Mouse (Mus musculus) liver, embryonic 16.5 days (tissue): ENCODE results near the gene Irf7. TPM values are rescaled to one million over a fixed set of nuclear protein-coding genes. Genes with fewer than 3 reads are reported as not detected.

ENCODE experiments used
- ATAC-seq: fragments of 200-750 bp; cut with Nextera tagmentation; 2 replicates; pipeline ENCODE4 v1.8.0; 2017; ENCODE audit warnings: low read depth, mild to moderate bottlenecking, moderate number of reproducible peaks, moderate library complexity
- H3K27ac ChIP-seq: fragments of 300-500 bp; sonication (generic); 2 replicates; pipeline ENCODE4 v1.5.1; 2014; ENCODE audit warnings: mild to moderate bottlenecking, low read length
- H3K27me3 ChIP-seq: fragments of 300-500 bp; sonication (generic); 2 replicates; pipeline ENCODE4 v1.6.1; 2014; ENCODE audit warnings: low read depth, low read length, mixed read lengths; ENCODE audit not compliant: control insufficient read depth, insufficient read depth
- H3K36me3 ChIP-seq: fragments of 300-500 bp; sonication (generic); 2 replicates; pipeline ENCODE4 v1.6.1; 2014; ENCODE audit warnings: mild to moderate bottlenecking; ENCODE audit not compliant: control insufficient read depth, insufficient read depth
- H3K4me1 ChIP-seq: fragments of 300-500 bp; sonication (generic); 2 replicates; pipeline ENCODE4 v1.6.1; 2014; ENCODE audit warnings: low read depth, low read length, mixed read lengths; ENCODE audit not compliant: control insufficient read depth
- H3K4me2 ChIP-seq: fragments of 300-500 bp; sonication (generic); 2 replicates; pipeline ENCODE4 v1.6.1; 2014; ENCODE audit warnings: low read depth, low read length, mixed read lengths
- H3K4me3 ChIP-seq: fragments of 300-500 bp; sonication (generic); 2 replicates; pipeline ENCODE4 v1.5.1; 2014; ENCODE audit warnings: low read depth, mild to moderate bottlenecking, low read length
- H3K9ac ChIP-seq: fragments of 300-500 bp; sonication (generic); 2 replicates; pipeline ENCODE4 v1.6.1; 2014; ENCODE audit warnings: low read depth, low read length
- H3K9me3 ChIP-seq: fragments of 300-500 bp; sonication (generic); replicated peaks from 2 replicates; pipeline ENCODE4 v1.6.1; 2016; ENCODE audit warnings: low read length; ENCODE audit not compliant: control insufficient read depth
- WGBS: fragments of 180-500 bp; shearing (Covaris S2); extraction: QIAGEN DNeasy Blood & Tissue Kit; methylation state at CpG from one replicate; pipeline ENCODE4 v1.1.7; 2014; ENCODE audit not compliant: insufficient replicate concordance; 5-methylcytosine and 5-hydroxymethylcytosine counted together
- microRNA counts: library from miRNA; unstranded; fragments of <30 nt; microRNA quantifications from one replicate; lab custom pipeline; 2016
- microRNA-seq: library from miRNA; unstranded; fragments of <30 nt; microRNA quantifications from one replicate; pipeline ENCODE4, GENCODE M21; 2016
- polyA plus RNA-seq: library from polyadenylated mRNA; unstranded; fragments of >200 nt; fragmentation: Nextera tagmentation; extraction: Ambion mirVana; gene quantifications from 2 replicates; pipeline ENCODE4 v1.2.1, GENCODE M21; 2015

The Irf7 gene
- polyA plus RNA-seq, 1 experiment from 2014 or later: 8.2 TPM

DNA sequence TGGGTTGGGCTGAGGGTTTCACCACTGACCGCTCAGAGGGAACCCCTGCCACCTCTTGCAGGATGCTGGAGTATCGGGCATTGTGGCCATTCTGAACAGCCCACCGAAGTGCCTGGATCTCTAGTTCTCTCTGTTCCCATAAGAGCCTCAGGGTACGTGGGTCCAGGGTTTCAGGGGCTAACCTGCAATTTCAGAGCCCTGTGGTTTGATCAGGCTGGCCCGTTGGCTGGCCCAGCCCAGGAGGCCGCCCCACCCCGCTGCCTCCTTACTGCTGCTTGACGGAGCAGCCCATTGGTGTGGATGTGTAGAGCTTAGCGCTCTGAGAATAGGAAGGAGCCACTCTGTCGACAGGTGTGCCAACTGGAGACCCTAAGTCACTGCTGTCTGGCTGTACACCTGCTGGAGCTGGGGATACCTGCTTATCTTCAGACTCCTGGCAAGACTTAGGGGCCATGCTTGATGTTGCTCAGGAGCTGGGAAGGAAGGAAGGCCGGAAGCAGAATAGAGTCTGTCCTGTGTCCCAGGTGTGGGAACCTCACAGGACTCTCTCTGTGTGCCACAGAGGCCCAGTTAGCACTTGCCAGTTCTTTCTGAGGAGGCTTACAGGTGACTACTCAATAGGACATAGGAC is 52.6 kb downstream of the Irf7 start, which contains the start of gene Lmntd2:
Gene Lmntd2, minus strand, starts transcription at position 476 of the 631 bp plus-strand sequence.
- H3K4me2 ChIP-seq: peak within 1 kb of the TSS; percentile 100
- ATAC-seq: no peak
- no peaks in the 10 kb centered on the region for H3K9me3 ChIP-seq
- 83% methylated on average over 11 of the region's 11 CpGs for WGBS
- H3K36me3 ChIP-seq: peaks cover 2% of the 10 kb centered on the region; the same call in 1 of the 2 replicates
- peaks cover 75% of the 10 kb centered on the region for H3K4me1 ChIP-seq
- peak within 1 kb of the TSS; percentile 67 for H3K9ac ChIP-seq
- peak within 1 kb of the TSS; percentile 80 for H3K4me3 ChIP-seq
- H3K27ac ChIP-seq: peak within 1 kb of the TSS; percentile 94
- no peaks in the 10 kb centered on the region for H3K27me3 ChIP-seq

DNA sequence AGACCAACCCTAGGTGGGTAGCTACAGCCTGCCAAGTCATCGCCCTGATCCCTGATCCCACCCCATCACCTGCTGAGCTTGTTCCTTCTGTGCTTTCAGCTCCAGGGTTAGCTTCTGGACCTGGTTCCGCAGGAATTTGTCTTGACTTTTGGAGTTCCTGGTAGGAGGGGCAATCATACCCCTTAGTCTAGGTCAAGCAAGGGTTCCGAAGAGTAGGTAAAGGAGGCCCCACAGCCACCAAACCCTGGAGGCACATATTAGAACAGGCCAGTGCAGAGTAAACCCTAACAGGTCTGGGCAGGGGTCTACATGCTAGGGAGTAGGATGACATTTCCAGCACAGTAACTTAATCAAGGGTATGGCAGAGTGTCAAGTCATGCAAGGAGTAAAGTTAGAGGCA is 53.1 kb downstream of the Irf7 start:
- Histone ChIP-seq H3K9me3 (no peaks in the 10 kb centered on the region), H3K9ac (no peak overlapping the region), H3K4me3 (no peak overlapping the region), H3K4me1 (peaks cover 73% of the 10 kb centered on the region), H3K27ac (no peak overlapping the region), H3K36me3 (peaks cover 2% of the 10 kb centered on the region; the same call in 1 of the 2 replicates), H3K27me3 (no peaks in the 10 kb centered on the region), H3K4me2 (no peak overlapping the region)
- WGBS: 85% methylated on average over 3 of the region's 3 CpGs
- ATAC-seq: no peak

MicroRNAs encoded within 50 kb of the gene (microRNA counts, 519-probe panel; counts per million panel counts)
- 2,882 counts per million, percentile 79 among the panel's probes with 10 or more counts for microRNA mmu-miR-210 (lab: Ali Mortazavi, UCI)

Small RNA genes within 50 kb of the gene (microRNA-seq; reads per million reads assigned to microRNA genes)
- 993 reads per million, percentile 76 among the genes with 10 or more reads in this experiment for gene Mir210

Other genes starting within 250 kb of the Irf7 start
- gene Ifitm6, start 248.6 kb downstream of the Irf7 start, polyA plus RNA-seq: 23.3 and 28.4 TPM in 2 replicates
- gene Gm17387, start 237.3 kb downstream of the Irf7 start, polyA plus RNA-seq: not detected in 2 replicates
- 0.35 and 0.37 TPM in 2 replicates for gene B4galnt4, start 205.4 kb downstream of the Irf7 start, polyA plus RNA-seq
- 0.69 and 1.1 TPM in 2 replicates for gene Pkp3, start 188.3 kb downstream of the Irf7 start, polyA plus RNA-seq
- gene Sigirr, start 165.9 kb downstream of the Irf7 start, polyA plus RNA-seq: 27.2 and 28.1 TPM in 2 replicates
- 1.5 and 3.8 TPM in 2 replicates for gene Ano9, start 148.7 kb downstream of the Irf7 start, polyA plus RNA-seq
- 136 and 138 TPM in 2 replicates for gene Ptdss2, start 144.1 kb downstream of the Irf7 start, polyA plus RNA-seq
- 70.1 and 71.7 TPM in 2 replicates for gene Rnh1, start 93.6 kb downstream of the Irf7 start, polyA plus RNA-seq
- gene Hras, start 72.5 kb downstream of the Irf7 start, polyA plus RNA-seq: 35.3 and 40.1 TPM in 2 replicates
- 8.3 and 9.5 TPM in 2 replicates for gene Lrrc56, start 72.3 kb downstream of the Irf7 start, polyA plus RNA-seq
- 0.80 and 0.84 TPM in 2 replicates for gene Lmntd2, start 52.4 kb downstream of the Irf7 start, polyA plus RNA-seq
- gene Rassf7, start 50.6 kb downstream of the Irf7 start, polyA plus RNA-seq: 23.9 and 26.4 TPM in 2 replicates
- 23.8 and 28.5 TPM in 2 replicates for gene Phrf1, start 37.7 kb downstream of the Irf7 start, polyA plus RNA-seq
- gene Cdhr5, start 10.3 kb upstream of the Irf7 start, polyA plus RNA-seq: 0.42 and 1.6 TPM in 2 replicates
- 1.4 TPM in 1 of 2 replicates, not detected in the other for gene Sct, start 12.7 kb upstream of the Irf7 start, polyA plus RNA-seq
- not detected in 2 replicates for gene Drd4, start 25.5 kb upstream of the Irf7 start, polyA plus RNA-seq
- gene Deaf1, start 61.2 kb upstream of the Irf7 start, polyA plus RNA-seq: 11.6 and 13.6 TPM in 2 replicates
- 13.9 and 16.7 TPM in 2 replicates for gene Tmem80, start 61.3 kb upstream of the Irf7 start, polyA plus RNA-seq
- 26.0 and 34.0 TPM in 2 replicates for gene Eps8l2, start 72.4 kb upstream of the Irf7 start, polyA plus RNA-seq
- gene Taldo1, start 125.7 kb upstream of the Irf7 start, polyA plus RNA-seq: 373 and 397 TPM in 2 replicates
- gene Gatd1, start 147.7 kb upstream of the Irf7 start, polyA plus RNA-seq: 13.5 and 14.3 TPM in 2 replicates
- not detected in 2 replicates for gene Cend1, start 163.0 kb upstream of the Irf7 start, polyA plus RNA-seq
- gene Slc25a22, start 171.4 kb upstream of the Irf7 start, polyA plus RNA-seq: 18.7 and 20.7 TPM in 2 replicates
- gene Pidd1, start 177.5 kb upstream of the Irf7 start, polyA plus RNA-seq: 8.8 and 9.7 TPM in 2 replicates
- gene Rplp2, start 180.9 kb upstream of the Irf7 start, polyA plus RNA-seq: 644 and 698 TPM in 2 replicates
- gene Pnpla2, start 188.7 kb upstream of the Irf7 start, polyA plus RNA-seq: 14.9 and 15.5 TPM in 2 replicates
- gene Cracr2b, start 194.6 kb upstream of the Irf7 start, polyA plus RNA-seq: 3.7 and 4.8 TPM in 2 replicates
- gene Cd151, start 200.9 kb upstream of the Irf7 start, polyA plus RNA-seq: 5.3 and 6.9 TPM in 2 replicates
- gene Polr2l, start 208.7 kb upstream of the Irf7 start, polyA plus RNA-seq: 36.4 and 39.2 TPM in 2 replicates
- 46.1 and 47.2 TPM in 2 replicates for gene Tspan4, start 208.8 kb upstream of the Irf7 start, polyA plus RNA-seq